Mouse (Mus musculus): ENCODE measurements around the gene Ppp1r3c.

- no peak for TF ChIP-seq CTCF (IDR thresholded peaks at IDR 0.05; ENCODE audit: borderline replicate concordance, insufficient read depth, low read length)
- TF ChIP-seq POLR2A (IDR thresholded peaks at IDR 0.05; ENCODE audit: low read depth, low read length): no peak
These were observed 634 bp upstream of the Ppp1r3c start for GRCm38 (mm10) chr19:36737087-36737486.

Data from embryonic fibroblast, embryonic 13.5 days (primary cell).